Mouse (Mus musculus) heart, adult 2 months (tissue): ENCODE results near the gene Slit3. TPM values are rescaled to one million over a fixed set of nuclear protein-coding genes. Genes with fewer than 3 reads are reported as not detected.

Source experiments
- DNase-seq, 2 experiments: peaks; one replicate each; pipeline ENCODE4 v3.0.0; 2021
- H3K27ac ChIP-seq: fragments of 200-600 bp; 2 replicates; pipeline ENCODE4 v1.8.1; 2022
- H3K27me3 ChIP-seq: fragments of 200-500 bp; 2 replicates; pipeline ENCODE4 v1.6.1; 2012; ENCODE audit warnings: mild to moderate bottlenecking, low read length, inconsistent platforms, mixed read lengths; ENCODE audit not compliant: control insufficient read depth, insufficient read depth
- H3K36me3 ChIP-seq: fragments of 200-500 bp; 2 replicates; pipeline ENCODE4 v1.6.1; 2012; ENCODE audit warnings: low read length, inconsistent platforms; ENCODE audit not compliant: control insufficient read depth, insufficient read depth
- H3K4me1 ChIP-seq: fragments of 200-500 bp; 2 replicates; pipeline ENCODE4 v1.6.1; 2011; ENCODE audit warnings: low read length; ENCODE audit not compliant: control insufficient read depth, insufficient read depth
- H3K4me3 ChIP-seq: fragments of 200-600 bp; 2 replicates; pipeline ENCODE4 v1.8.1; 2022
- H3K79me2 ChIP-seq: fragments of 200-500 bp; replicated peaks from 2 replicates; pipeline ENCODE4 v1.6.1; 2012; ENCODE audit warnings: mild to moderate bottlenecking, inconsistent platforms, low read length, moderate library complexity, mixed read lengths; ENCODE audit not compliant: control insufficient read depth, insufficient read depth
- H3K9ac ChIP-seq: fragments of 200-500 bp; 2 replicates; pipeline ENCODE4 v1.6.1; 2012; ENCODE audit warnings: low read depth, mild to moderate bottlenecking, control low read depth, inconsistent platforms, low read length, mixed read lengths
- CTCF ChIP-seq: fragments of 200-600 bp; IDR thresholded peaks from 2 replicates; pipeline ENCODE4 v1.8.1; 2022; ENCODE audit warnings: antibody characterized with exemption, mild to moderate bottlenecking, moderate library complexity
- EP300 ChIP-seq: fragments of 200-500 bp; IDR thresholded peaks from 2 replicates; pipeline ENCODE4 v1.6.1; 2011; ENCODE audit warnings: low read depth, low read length, control low read depth; ENCODE audit not compliant: insufficient read depth
- POLR2A ChIP-seq: fragments of 200-500 bp; IDR thresholded peaks from 2 replicates; pipeline ENCODE4 v1.6.1; 2011; ENCODE audit warnings: mild to moderate bottlenecking, low read depth, low read length, control low read depth; ENCODE audit not compliant: insufficient read depth
- WGBS: fragments of 180-500 bp; shearing (Covaris S2); methylation state at CpG from one replicate; pipeline ENCODE4 v1.1.7; 2018; 5-methylcytosine and 5-hydroxymethylcytosine counted together
- intact Hi-C: fragments of 180-260 bp; cut with DNase I; formaldehyde crosslinking; loops from one replicate; pipeline ENCODE4 v1.15.1; 2025
- polyA plus RNA-seq: library from polyadenylated mRNA; depleted of rRNA; stranded (reverse); fragments of >200 nt; gene quantifications from 2 replicates; pipeline ENCODE4 v1.2.3, GENCODE M21; 2012
- total RNA-seq, 2 experiments: library from RNA; stranded (reverse); gene quantifications; 2 replicates each; pipeline ENCODE4 v1.2.3; 2021

The Slit3 gene
- total and polyA plus RNA-seq, 3 experiments = 12.3 to 15.8 (median 14.6) TPM

GRCm38 (mm10) chr11:35282825-35283571 lies 162.0 kb downstream of the Slit3 start:
- no peak overlapping the region for H3K4me3 ChIP-seq

GRCm38 (mm10) chr11:35283767-35284166 lies 162.7 kb downstream of the Slit3 start:
- Histone ChIP-seq H3K9ac (no peak overlapping the region), H3K27ac (peak overlapping the region; percentile 58), H3K27me3 (no peaks in the 10 kb centered on the region), H3K4me1 (peaks cover 9% of the 10 kb centered on the region), H3K79me2 (no peaks in the 10 kb centered on the region), H3K4me3 (no peak overlapping the region), H3K36me3 (no peaks in the 10 kb centered on the region)
- TF ChIP-seq CTCF (no peak), POLR2A (no peak), EP300 (no peak)
- intact Hi-C loops = no loop called here
- peak in 1 of 2 experiments; percentile 60 for DNase-seq
- WGBS = 41% methylated on average over 3 of the region's 3 CpGs

More at GRCm38 (mm10) chr11:35282825-35283571, 162.0 kb downstream of the Slit3 start:
- no peak overlapping the region; the same call in 1 of the 2 replicates for H3K27ac ChIP-seq
- no peak overlapping the region for H3K9ac ChIP-seq
- TF ChIP-seq POLR2A (no peak), CTCF (no peak), EP300 (no peak)
- intact Hi-C loops = no loop called here
- no peaks in the 10 kb centered on the region for H3K79me2 ChIP-seq
- 38% methylated on average over 12 of the region's 12 CpGs for WGBS
- H3K4me1 ChIP-seq = peaks cover 12% of the 10 kb centered on the region
- no peaks in the 10 kb centered on the region for H3K36me3 ChIP-seq
- no peaks in the 10 kb centered on the region for H3K27me3 ChIP-seq
- DNase-seq = no peak

GRCm38 (mm10) chr11:35286578-35287390 lies 165.8 kb downstream of the Slit3 start:
- Histone ChIP-seq H3K4me3 (no peak overlapping the region), H3K36me3 (no peaks in the 10 kb centered on the region), H3K4me1 (peaks cover 8% of the 10 kb centered on the region), H3K9ac (no peak overlapping the region), H3K79me2 (no peaks in the 10 kb centered on the region), H3K27me3 (no peaks in the 10 kb centered on the region), H3K27ac (no peak overlapping the region)
- TF ChIP-seq EP300 = no peak
- no peak for TF ChIP-seq CTCF
- TF ChIP-seq POLR2A = no peak
- 81% methylated on average over 13 of the region's 13 CpGs for WGBS
- DNase-seq = no peak
- intact Hi-C loops = no loop called here

GRCm38 (mm10) chr11:35288056-35288455 lies 167.0 kb downstream of the Slit3 start:
- 80% methylated on average over 7 of the region's 7 CpGs for WGBS
- Histone ChIP-seq H3K9ac (no peak overlapping the region), H3K36me3 (no peaks in the 10 kb centered on the region), H3K27ac (no peak overlapping the region), H3K27me3 (no peaks in the 10 kb centered on the region), H3K79me2 (no peaks in the 10 kb centered on the region), H3K4me3 (no peak overlapping the region), H3K4me1 (peaks cover 5% of the 10 kb centered on the region; the same call in 1 of the 2 replicates)
- intact Hi-C loops = no loop called here
- TF ChIP-seq EP300 (no peak), CTCF (no peak), POLR2A (no peak)
- DNase-seq = peak in 1 of 2 experiments; percentile 40

GRCm38 (mm10) chr11:35288761-35289278 lies 167.8 kb downstream of the Slit3 start:
- no peak for DNase-seq
- Histone ChIP-seq H3K36me3 (no peaks in the 10 kb centered on the region), H3K4me3 (no peak overlapping the region), H3K4me1 (peaks cover 5% of the 10 kb centered on the region; the same call in 1 of the 2 replicates), H3K27ac (no peak overlapping the region), H3K27me3 (no peaks in the 10 kb centered on the region), H3K9ac (no peak overlapping the region), H3K79me2 (no peaks in the 10 kb centered on the region)
- WGBS = 34% methylated on average over 14 of the region's 14 CpGs
- TF ChIP-seq CTCF (no peak), EP300 (no peak), POLR2A (no peak)
- intact Hi-C loops = no loop called here

- H3K36me3 ChIP-seq = no peaks in the 10 kb centered on the region
- no peak overlapping the region for H3K9ac ChIP-seq
- TF ChIP-seq CTCF (no peak), POLR2A (no peak), EP300 (no peak)
- H3K4me1 ChIP-seq = peaks cover 8% of the 10 kb centered on the region
- H3K79me2 ChIP-seq = no peaks in the 10 kb centered on the region
- intact Hi-C loops = loop anchor here (5.0 kb wide), 1 partner anchor 60 kb away; no protein-coding TSS in a partner anchor
- DNase-seq = no peak
- no peak overlapping the region for H3K4me3 ChIP-seq
- WGBS = 59% methylated on average over 8 of the region's 8 CpGs
- H3K27ac ChIP-seq = no peak overlapping the region
- no peaks in the 10 kb centered on the region for H3K27me3 ChIP-seq
Measured at GRCm38 (mm10) chr11:35292228-35292747, 171.3 kb downstream of the Slit3 start.
